8 mouse cellular contexts compared by ENCODE assay signal in the genomic region with DNA sequence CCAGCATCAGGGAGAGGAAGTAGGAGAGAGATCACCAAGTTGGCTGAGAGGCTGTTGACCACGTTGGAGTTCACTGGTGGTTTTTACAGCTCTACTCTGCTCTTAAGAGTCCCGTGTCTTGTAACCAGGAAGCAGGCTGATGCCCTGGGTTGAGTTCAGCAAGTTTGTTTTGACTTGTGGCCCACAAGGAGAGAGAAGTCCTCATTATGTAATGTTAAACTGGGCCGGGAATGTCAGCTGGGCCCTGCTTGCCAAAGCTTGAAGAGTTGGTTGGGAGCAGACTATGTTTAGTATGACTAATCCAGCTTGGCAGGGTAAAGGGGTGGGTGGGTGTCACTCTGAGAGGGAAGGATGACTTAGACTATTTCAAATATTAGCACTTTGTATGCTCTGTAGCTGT.
DNase-seq lines count a peak whose midpoint lies in the region; ATAC-seq and TF ChIP-seq lines count a peak whose summit lies in the region.

No protein-coding gene starts in this region.

- 26% methylated on average over 3 of the region's 3 CpGs for WGBS in intestine, postnatal 0 days
- WGBS in intestine, embryonic 15.5 days = 43% methylated on average over 3 of the region's 3 CpGs
- 43% methylated on average over 3 of the region's 3 CpGs for WGBS in heart, embryonic 16.5 days
- 34% methylated on average over 3 of the region's 3 CpGs for WGBS in lung, embryonic 16.5 days

- 0 out of 2 replicates have a peak, but pooled peaks have one; percentile 19 for ATAC-seq in intestine, postnatal 0 days
- no peak for ATAC-seq in intestine, embryonic 15.5 days
- no peak for ATAC-seq in heart, embryonic 16.5 days (replicated peaks; ENCODE audit: extremely low read depth, insufficient read depth, low FRiP score)
- peak; percentile 39; the same call in 1 of the 2 replicates for ATAC-seq in lung, embryonic 16.5 days (ENCODE audit: low read depth)
- no peak for ATAC-seq in monocyte, adult 5-6 weeks (replicated peaks; ENCODE audit: insufficient number of reproducible peaks, low FRiP score, low TSS enrichment, poor library complexity, severe bottlenecking)

- no peak overlapping the region for H3K4me2 ChIP-seq in intestine, postnatal 0 days (replicated peaks; ENCODE audit: low read depth)
- no peak overlapping the region for H3K4me2 ChIP-seq in intestine, embryonic 15.5 days (replicated peaks)
- no peak overlapping the region for H3K4me2 ChIP-seq in heart, embryonic 16.5 days (ENCODE audit: low read depth, low read length)
- no peak overlapping the region for H3K4me2 ChIP-seq in lung, embryonic 16.5 days (ENCODE audit: low read depth, low read length)

- no peaks in the 10 kb centered on the region for H3K9me3 ChIP-seq in intestine, postnatal 0 days (ENCODE audit: control insufficient read depth)
- no peaks in the 10 kb centered on the region for H3K9me3 ChIP-seq in intestine, embryonic 15.5 days
- H3K9me3 ChIP-seq in heart, embryonic 16.5 days (replicated peaks; ENCODE audit: control insufficient read depth, low read length) = no peaks in the 10 kb centered on the region
- H3K9me3 ChIP-seq in lung, embryonic 16.5 days (ENCODE audit: control insufficient read depth, low read length) = no peaks in the 10 kb centered on the region

- no peak for TF ChIP-seq CTCF in intestine, postnatal 0 days (IDR thresholded peaks at IDR 0.05; ENCODE audit: low read depth)

- H3K4me1 ChIP-seq in intestine, postnatal 0 days (replicated peaks; ENCODE audit: control insufficient read depth, insufficient read depth, low read length) = no peaks in the 10 kb centered on the region
- H3K4me1 ChIP-seq in intestine, embryonic 15.5 days (replicated peaks) = no peaks in the 10 kb centered on the region
- H3K4me1 ChIP-seq in heart, embryonic 16.5 days (ENCODE audit: control insufficient read depth, insufficient read depth, low read length) = 0 out of 2 replicates have a peak, but pooled peaks cover 10% of the 10 kb centered on the region
- H3K4me1 ChIP-seq in lung, embryonic 16.5 days (replicated peaks; ENCODE audit: control insufficient read depth, insufficient read depth, low read length) = no peaks in the 10 kb centered on the region

- peak; percentile 98 for DNase-seq in adipocyte (ENCODE audit: low spot score)
- DNase-seq in thymus, adult 18-20 months = no peak
- no peak for DNase-seq in spleen, adult 18-20 months

- peak overlapping the region; percentile 24; the same call in 1 of the 2 replicates for H3K27ac ChIP-seq in intestine, postnatal 0 days (ENCODE audit: low read depth, low read length)
- H3K27ac ChIP-seq in intestine, embryonic 15.5 days = no peak overlapping the region
- peak overlapping the region; percentile 4; the same call in 1 of the 2 replicates for H3K27ac ChIP-seq in heart, embryonic 16.5 days (ENCODE audit: low read length)
- H3K27ac ChIP-seq in lung, embryonic 16.5 days (ENCODE audit: low read length) = no peak overlapping the region

- H3K4me3 ChIP-seq in intestine, postnatal 0 days (ENCODE audit: low read depth, low read length) = no peak overlapping the region
- H3K4me3 ChIP-seq in intestine, embryonic 15.5 days (replicated peaks) = no peak overlapping the region
- H3K4me3 ChIP-seq in heart, embryonic 16.5 days (ENCODE audit: low read length) = no peak overlapping the region
- no peak overlapping the region for H3K4me3 ChIP-seq in lung, embryonic 16.5 days (ENCODE audit: low read length)

- H3K9ac ChIP-seq in intestine, postnatal 0 days (ENCODE audit: low read depth, low read length) = no peak overlapping the region
- H3K9ac ChIP-seq in intestine, embryonic 15.5 days = no peak overlapping the region
- H3K9ac ChIP-seq in heart, embryonic 16.5 days (ENCODE audit: low read length) = no peak overlapping the region
- H3K9ac ChIP-seq in lung, embryonic 16.5 days (ENCODE audit: low read length) = no peak overlapping the region

- no peaks in the 10 kb centered on the region for H3K27me3 ChIP-seq in intestine, postnatal 0 days (replicated peaks; ENCODE audit: control insufficient read depth, insufficient read depth, low read length)
- no peaks in the 10 kb centered on the region for H3K27me3 ChIP-seq in intestine, embryonic 15.5 days (replicated peaks)
- H3K27me3 ChIP-seq in heart, embryonic 16.5 days (ENCODE audit: control insufficient read depth, insufficient read depth, low read length) = no peaks in the 10 kb centered on the region
- H3K27me3 ChIP-seq in lung, embryonic 16.5 days (ENCODE audit: control insufficient read depth, insufficient read depth, low read depth, low read length) = no peaks in the 10 kb centered on the region

- H3K36me3 ChIP-seq in intestine, postnatal 0 days (ENCODE audit: control insufficient read depth, insufficient read depth) = no peaks in the 10 kb centered on the region
- peaks cover 3% of the 10 kb centered on the region; the same call in 1 of the 2 replicates for H3K36me3 ChIP-seq in intestine, embryonic 15.5 days
- H3K36me3 ChIP-seq in heart, embryonic 16.5 days (ENCODE audit: control insufficient read depth, insufficient read depth) = no peaks in the 10 kb centered on the region
- H3K36me3 ChIP-seq in lung, embryonic 16.5 days (ENCODE audit: control insufficient read depth, insufficient read depth, low read length) = no peaks in the 10 kb centered on the region

Comparison
In these comparisons a context has a peak if more than half of its experiments do, and no peak if none do; other contexts are left out.
1. ATAC-seq: peak in intestine, postnatal 0 days (single experiment) and lung, embryonic 16.5 days (single experiment); none in intestine, embryonic 15.5 days (single experiment), heart, embryonic 16.5 days (single experiment) and monocyte, adult 5-6 weeks (single experiment).
2. H3K27ac ChIP-seq: peak in intestine, postnatal 0 days (single experiment) and heart, embryonic 16.5 days (single experiment); none in intestine, embryonic 15.5 days (single experiment) and lung, embryonic 16.5 days (single experiment).